Mouse (Mus musculus) neutrophil, adult 5-6 weeks (primary cell): ENCODE measurements around the gene Nrxn3. TPM values are rescaled to one million over a fixed set of nuclear protein-coding genes. Genes with fewer than 3 reads are reported as not detected.

ENCODE experiments used
- ATAC-seq: fragments of 151-379, 151-347 bp; 2 replicates; pipeline ENCODE4 v1.8.0; 2017; ENCODE audit warnings: mild to moderate bottlenecking, moderate TSS enrichment; ENCODE audit not compliant: insufficient number of reproducible peaks, poor library complexity, low FRiP score, severe bottlenecking; ENCODE audit errors: extremely low read depth
- total RNA-seq: library from RNA; stranded (forward); fragments of 200-1000 nt; gene quantifications from 2 replicates; pipeline ENCODE4 v1.2.3, GENCODE M21; 2017

Gene Nrxn3
- total RNA-seq, 1 experiment from 2014 or later: not detected

GRCm38 (mm10) chr12:88800990-88801655 lies 78.4 kb downstream of the Nrxn3 start:
- ATAC-seq: no peak

DNA sequence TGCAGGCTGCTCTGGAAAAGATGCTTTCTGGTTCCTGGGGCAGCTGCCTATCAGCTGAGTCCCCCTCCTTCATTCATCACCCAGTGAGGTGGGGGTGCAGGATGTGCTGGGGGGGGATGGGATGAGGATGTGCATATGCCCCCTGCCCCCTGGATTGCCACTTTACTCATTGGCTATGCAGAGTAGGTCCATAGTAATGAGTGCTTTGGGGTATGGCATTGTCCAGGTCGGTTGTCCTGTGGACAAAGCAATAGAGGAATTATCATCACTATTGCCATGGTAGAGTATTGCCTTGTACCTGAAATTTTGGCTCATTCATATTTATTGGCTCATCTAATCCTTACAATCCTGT lies 79.0 kb downstream of the Nrxn3 start:
- ATAC-seq: no peak

DNA sequence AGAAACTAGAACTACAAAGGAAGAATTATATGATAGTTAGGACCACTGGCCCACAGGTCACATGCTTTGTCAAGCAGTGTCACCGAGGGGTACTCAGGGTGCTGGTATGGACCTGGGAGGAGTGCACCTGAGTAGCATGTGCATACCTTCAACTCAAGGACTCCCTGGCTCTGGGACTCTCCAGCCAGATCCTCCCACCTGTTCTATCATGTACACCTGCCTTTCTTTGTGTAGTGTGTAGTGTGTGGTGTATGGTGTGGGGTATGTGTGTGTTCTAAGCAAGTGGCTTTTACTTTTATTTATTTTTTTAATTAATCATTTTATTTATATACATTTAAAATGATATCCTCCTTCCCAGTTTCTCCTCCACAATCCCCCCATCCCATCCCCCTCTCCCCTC lies 86.3 kb downstream of the Nrxn3 start:
- no peak for ATAC-seq

DNA sequence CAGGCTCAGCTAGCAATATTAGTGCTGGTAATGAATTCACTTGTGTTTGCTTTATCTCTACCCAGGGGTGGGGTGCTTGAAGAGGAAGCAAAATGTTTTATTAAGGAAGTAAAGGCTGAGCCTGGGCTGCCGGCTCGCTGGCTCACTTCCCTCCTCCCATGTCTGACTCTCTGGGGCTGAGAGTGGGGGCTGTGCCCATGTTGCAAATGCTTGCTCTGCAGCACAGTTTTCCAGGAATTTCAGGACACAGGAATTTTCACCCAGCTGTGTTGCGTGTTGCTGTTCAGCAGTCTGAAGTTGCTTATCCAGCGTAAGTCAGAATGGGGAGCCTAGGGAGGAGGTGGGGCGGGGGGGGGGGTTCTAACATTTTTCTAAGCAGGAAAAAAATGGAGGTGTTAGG lies 89.5 kb downstream of the Nrxn3 start:
- no peak for ATAC-seq

DNA sequence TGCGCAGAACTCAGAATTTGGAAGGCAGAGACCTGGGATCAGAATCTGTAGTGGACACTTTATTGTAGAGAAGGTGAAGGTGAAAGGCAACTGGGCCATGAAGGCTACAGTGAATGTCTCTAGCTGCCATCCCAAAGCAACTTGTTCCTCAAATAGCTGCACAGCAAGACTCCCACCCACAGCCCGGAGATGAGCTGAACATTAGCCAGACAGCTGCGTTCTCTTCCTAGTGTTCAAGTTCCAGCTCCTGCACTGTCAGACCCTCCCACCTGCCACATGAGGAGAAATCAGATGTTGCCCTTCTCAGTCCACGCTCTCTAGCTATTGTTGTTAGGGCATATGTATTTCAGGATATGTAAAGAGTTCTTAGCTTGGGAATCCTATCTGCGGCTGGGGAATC lies 94.2 kb downstream of the Nrxn3 start:
- no peak for ATAC-seq

DNA sequence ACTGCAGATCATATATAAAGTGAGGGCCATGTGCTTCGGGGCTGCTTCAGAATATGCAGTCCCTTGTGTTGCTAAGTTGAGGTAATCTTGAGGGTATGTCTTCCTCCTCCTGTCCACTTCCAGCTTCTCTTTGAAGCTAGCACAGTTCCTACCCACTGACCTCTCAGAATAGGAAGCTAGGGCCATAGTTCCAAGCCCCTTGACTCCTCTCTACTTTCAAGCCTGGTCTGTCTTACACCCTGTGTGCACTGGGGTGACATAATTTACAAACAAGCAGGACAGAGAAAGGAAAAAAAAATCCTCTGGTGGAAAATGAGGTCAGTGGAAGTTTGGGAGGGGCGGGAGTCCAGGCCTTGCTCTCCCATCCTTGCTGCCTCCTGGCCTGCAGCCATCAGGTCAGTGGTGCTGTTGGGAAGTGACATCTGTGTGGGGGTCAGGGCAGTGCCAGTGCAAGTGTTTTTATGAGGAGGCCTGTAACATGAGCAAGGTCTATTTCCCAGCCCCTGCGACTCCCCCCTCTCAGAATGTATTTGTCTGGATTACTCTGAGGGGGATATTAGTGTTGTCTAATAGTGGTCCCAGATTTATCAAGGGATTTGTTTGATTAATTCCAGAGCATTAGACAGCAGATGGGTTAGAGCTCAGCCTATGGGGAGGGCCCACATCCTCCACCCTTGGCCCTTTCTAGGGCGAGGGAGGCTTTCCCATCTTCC lies 96.1 kb downstream of the Nrxn3 start:
- ATAC-seq: no peak

DNA sequence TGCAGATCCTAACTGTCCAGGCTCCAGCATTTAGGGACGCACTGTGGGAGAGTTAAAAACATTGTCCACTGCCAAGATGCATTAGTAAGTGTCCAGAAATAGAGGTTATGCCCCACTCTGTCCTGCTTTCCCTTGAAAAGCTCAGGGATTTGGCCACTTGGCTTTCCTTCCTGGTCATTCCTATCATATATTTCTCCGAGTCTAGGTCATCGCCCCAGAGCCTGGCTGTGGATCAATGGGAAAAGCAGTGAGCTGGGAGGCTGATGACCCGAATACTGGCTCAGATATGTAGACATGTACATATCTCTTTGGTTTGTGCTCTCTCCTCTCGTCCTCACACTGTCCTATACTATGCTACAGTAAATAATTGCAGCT lies 96.6 kb downstream of the Nrxn3 start:
- ATAC-seq: no peak

DNA sequence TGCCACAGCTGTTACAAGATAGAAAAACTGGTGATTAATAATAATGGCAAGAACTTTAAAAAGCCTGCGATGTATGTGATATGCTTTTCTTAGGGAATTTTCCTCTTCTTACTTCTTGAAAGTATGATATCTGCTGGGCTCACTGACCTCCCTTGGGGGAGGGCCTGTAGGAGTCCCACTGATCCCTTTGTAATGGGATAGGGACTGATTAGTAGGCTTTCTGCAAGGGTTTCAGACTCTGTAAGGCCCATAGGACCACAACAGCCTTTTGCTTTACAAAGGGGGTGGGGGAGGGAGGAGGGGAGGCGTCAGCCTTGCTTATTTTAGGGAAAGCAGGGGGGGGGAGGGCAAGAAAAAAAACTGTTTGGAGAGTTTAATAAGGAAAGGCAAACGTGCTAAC lies 97.5 kb downstream of the Nrxn3 start:
- ATAC-seq: no peak

DNA sequence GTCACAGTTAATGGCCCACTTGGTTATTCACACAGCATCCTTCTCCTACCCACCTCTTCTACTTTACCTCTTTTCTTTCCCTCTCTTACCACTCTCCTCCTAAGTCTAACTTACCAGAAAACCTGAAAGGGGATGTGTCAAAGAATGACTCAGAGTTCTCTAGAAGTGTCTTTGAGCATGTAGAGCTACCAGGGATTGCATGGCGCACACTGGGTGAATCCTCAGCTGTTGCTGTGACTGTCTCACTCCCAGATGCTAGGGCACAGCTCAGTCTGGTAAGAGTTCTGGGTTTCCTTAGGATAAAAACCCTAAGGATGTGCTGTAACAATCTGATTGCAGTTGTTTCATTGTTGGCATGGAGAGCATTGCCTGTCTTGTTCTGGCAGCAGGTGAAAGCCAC lies 108.2 kb downstream of the Nrxn3 start:
- ATAC-seq: no peak

GRCm38 (mm10) chr12:88835821-88836220 lies 113.1 kb downstream of the Nrxn3 start:
- ATAC-seq: no peak

DNA sequence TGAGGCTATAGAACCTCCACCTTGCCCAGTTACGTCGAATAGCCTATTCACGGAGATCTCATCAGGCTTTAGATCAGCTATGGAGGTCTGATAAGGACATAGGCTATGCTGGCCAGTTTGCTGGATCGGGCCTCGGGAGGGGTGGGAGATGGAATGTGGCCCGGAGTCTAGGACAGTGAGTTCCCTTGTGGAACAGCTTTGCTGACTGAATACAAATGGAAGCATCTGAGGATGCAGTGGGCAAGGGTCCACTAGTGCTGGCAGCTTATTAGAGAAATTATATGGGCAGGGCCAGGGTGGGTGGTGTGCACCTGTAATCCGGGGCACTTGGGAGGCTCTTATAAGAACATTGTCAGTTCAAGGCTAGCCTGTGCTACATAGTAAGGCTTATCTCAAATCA lies 117.0 kb downstream of the Nrxn3 start:
- no peak for ATAC-seq

GRCm38 (mm10) chr12:88841350-88841749 lies 118.7 kb downstream of the Nrxn3 start:
- no peak for ATAC-seq

GRCm38 (mm10) chr12:88850400-88851179 lies 127.9 kb downstream of the Nrxn3 start:
- no peak for ATAC-seq

DNA sequence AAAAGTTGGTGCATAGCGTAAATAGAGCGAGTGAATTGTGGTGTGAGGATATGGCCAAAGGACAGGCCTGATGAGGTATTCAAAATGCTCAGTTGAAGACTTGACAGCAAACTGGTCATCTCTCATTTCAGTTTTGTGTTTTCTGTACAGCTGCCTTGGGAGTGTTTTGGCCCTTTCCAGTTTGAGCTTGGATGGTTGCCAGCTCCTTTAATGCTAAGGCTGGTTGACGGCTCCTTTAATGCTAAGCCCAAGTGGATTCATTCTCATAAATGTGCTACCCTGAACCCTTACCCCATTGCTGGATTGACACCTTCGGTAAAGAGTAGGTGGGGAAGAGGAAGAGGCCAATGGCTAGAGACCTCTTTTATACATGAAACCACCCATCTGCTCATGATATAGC lies 131.4 kb downstream of the Nrxn3 start:
- ATAC-seq: no peak

GRCm38 (mm10) chr12:88857701-88858100 lies 135.0 kb downstream of the Nrxn3 start:
- ATAC-seq: no peak

DNA sequence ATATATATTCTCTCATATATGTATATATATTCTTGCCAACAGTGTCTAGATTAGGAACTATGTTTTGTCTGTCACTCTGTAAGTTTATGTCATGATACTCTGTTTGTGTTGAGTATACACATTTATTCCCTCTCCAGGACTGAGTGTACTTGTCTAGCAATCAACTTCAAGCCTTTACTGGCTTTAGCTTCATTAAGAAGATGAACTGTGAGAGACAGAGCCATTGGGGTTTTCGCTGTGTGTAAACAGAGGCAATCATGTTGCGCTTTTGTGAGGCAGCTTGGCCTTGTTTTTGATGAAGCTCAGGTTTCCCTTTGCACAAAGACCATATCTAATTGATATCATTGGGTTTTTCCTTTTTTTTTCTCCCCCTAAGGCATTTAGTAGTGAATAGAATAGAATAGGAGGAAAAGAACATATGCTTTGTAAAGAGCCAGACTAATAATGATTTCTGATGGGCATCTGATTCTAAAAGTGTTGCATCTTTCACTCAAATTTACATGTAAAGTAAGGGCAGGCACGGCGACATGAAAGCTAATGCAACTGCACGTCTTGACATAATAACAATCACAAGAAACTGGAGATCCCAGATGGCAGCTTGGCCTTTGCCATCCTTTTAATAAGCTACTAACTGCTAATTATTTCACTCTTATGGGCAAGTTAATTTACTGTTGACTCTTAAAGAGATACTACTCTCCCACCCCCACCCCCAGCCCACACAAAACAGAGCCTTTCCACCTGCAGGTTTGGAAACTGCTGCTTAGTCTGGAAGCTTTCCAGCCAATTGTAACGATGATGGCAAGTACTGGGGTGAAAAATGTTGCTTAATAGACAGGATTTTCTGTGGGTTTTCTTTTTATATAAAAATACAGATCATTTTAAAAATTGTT lies 137.0 kb downstream of the Nrxn3 start:
- ATAC-seq: no peak

GRCm38 (mm10) chr12:88860397-88860796 lies 137.7 kb downstream of the Nrxn3 start:
- ATAC-seq: no peak

DNA sequence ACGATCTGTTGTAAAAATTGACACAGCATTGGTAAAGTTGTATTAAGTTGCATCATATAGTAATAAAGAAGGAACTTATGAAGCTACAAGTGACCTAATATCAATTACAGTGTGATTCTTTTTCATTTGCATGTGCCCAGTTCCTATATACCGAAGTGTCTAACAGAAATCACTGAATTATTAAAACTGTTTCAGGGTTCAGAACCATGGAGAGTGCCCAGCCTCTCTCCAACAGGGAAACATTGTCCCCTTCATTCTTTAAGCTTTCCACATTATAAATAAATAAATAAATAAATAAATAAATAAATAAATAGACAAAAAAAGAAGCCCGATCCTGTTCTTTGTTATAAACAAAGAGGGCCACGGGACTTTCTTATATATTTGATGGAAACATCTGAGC lies 140.4 kb downstream of the Nrxn3 start:
- ATAC-seq: no peak

- no peak for ATAC-seq
Observed at GRCm38 (mm10) chr12:88868288-88868687, 145.6 kb downstream of the Nrxn3 start.
